Mouse (Mus musculus) urinary bladder, adult 2 months (tissue): ENCODE measurements around the gene Alox5. TPM values are rescaled to one million over a fixed set of nuclear protein-coding genes. Genes with fewer than 3 reads are reported as not detected.

Experiments
- DNase-seq: peaks from one replicate; pipeline ENCODE4 v3.0.0; 2022; ENCODE audit warnings: low spot score
- polyA plus RNA-seq: library from polyadenylated mRNA; depleted of rRNA; stranded (reverse); fragments of >200 nt; gene quantifications from 2 replicates; pipeline ENCODE4 v1.2.3, GENCODE M21; 2012

The Alox5 gene
- polyA plus RNA-seq, 1 experiment, result 4.0 TPM

GRCm38 (mm10) chr6:116417518-116418315, 43.3 kb downstream of the Alox5 start:
- DNase-seq, result no peak

GRCm38 (mm10) chr6:116416000-116416552, 44.9 kb downstream of the Alox5 start:
- DNase-seq, result no peak

GRCm38 (mm10) chr6:116415126-116415676, 45.8 kb downstream of the Alox5 start:
- DNase-seq, result no peak

GRCm38 (mm10) chr6:116412546-116413325, 48.2 kb downstream of the Alox5 start:
- DNase-seq, result no peak

- DNase-seq, result no peak
Observed at GRCm38 (mm10) chr6:116411716-116412115, 49.3 kb downstream of the Alox5 start.

- DNase-seq, result no peak
Observed at GRCm38 (mm10) chr6:116410436-116410835, 50.5 kb downstream of the Alox5 start.

GRCm38 (mm10) chr6:116407956-116408657, 52.9 kb downstream of the Alox5 start:
- DNase-seq, result no peak

- DNase-seq, result no peak
Observed at GRCm38 (mm10) chr6:116407216-116407615, 53.8 kb downstream of the Alox5 start.

- DNase-seq, result no peak
Observed at GRCm38 (mm10) chr6:116406680-116407079, 54.3 kb downstream of the Alox5 start.

GRCm38 (mm10) chr6:116406152-116406551, 54.8 kb downstream of the Alox5 start:
- no peak for DNase-seq

GRCm38 (mm10) chr6:116405715-116406114, 55.3 kb downstream of the Alox5 start:
- no peak for DNase-seq

GRCm38 (mm10) chr6:116405243-116405642, 55.7 kb downstream of the Alox5 start:
- DNase-seq, result no peak

- no peak for DNase-seq
Observed at GRCm38 (mm10) chr6:116402426-116402825, 58.6 kb downstream of the Alox5 start.

GRCm38 (mm10) chr6:116401746-116402423, 59.1 kb downstream of the Alox5 start:
- no peak for DNase-seq

- DNase-seq, result no peak
Observed at GRCm38 (mm10) chr6:116398136-116398535, 62.8 kb downstream of the Alox5 start.

- DNase-seq, result no peak
Observed at GRCm38 (mm10) chr6:116397621-116398020, 63.4 kb downstream of the Alox5 start.

GRCm38 (mm10) chr6:116394916-116395648, 65.9 kb downstream of the Alox5 start:
- no peak for DNase-seq

- DNase-seq, result no peak
Observed at GRCm38 (mm10) chr6:116389481-116389880, 71.5 kb downstream of the Alox5 start.

- DNase-seq, result no peak
Observed at GRCm38 (mm10) chr6:116388068-116388467, 72.9 kb downstream of the Alox5 start.

GRCm38 (mm10) chr6:116386506-116386905, 74.5 kb downstream of the Alox5 start:
- no peak for DNase-seq
